8 mouse cellular contexts compared by ENCODE assay signal in genomic region chr9:72169728-72170188, GRCm38 (mm10). TPM values are rescaled to one million over a fixed set of nuclear protein-coding genes. Genes with fewer than 3 reads are reported as not detected.
DNase-seq lines count a peak whose midpoint lies in the region; ATAC-seq and TF ChIP-seq lines count a peak whose summit lies in the region.

No protein-coding gene starts in this region.

- peak overlapping the region; percentile 62 for H3K4me2 ChIP-seq in liver, embryonic 14.5 days (ENCODE audit: low read depth)

- H3K36me3 ChIP-seq in ES-E14 (ENCODE audit: control insufficient read depth, insufficient read depth, low read length, poor library complexity, severe bottlenecking) = no peaks in the 10 kb centered on the region
- H3K36me3 ChIP-seq in liver, embryonic 14.5 days (replicated peaks; ENCODE audit: control insufficient read depth, insufficient read depth, low read depth) = no peaks in the 10 kb centered on the region

- TF ChIP-seq EP300 in liver, embryonic 14.5 days (IDR thresholded peaks at IDR 0.05; ENCODE audit: low read depth) = no peak

- peak overlapping the region; percentile 3 to 43 for H3K4me3 ChIP-seq in ES-E14 (ENCODE audit: insufficient read depth in 1 of 2, low read depth in 1 of 2, low read length in 2 of 2, poor library complexity in 1 of 2, severe bottlenecking in 1 of 2)
- H3K4me3 ChIP-seq in brown adipose tissue, adult 24 weeks (ENCODE audit: insufficient read depth, low read depth, low read length) = peak overlapping the region; percentile 43
- peak overlapping the region; percentile 42 to 59 for H3K4me3 ChIP-seq in liver, embryonic 14.5 days (ENCODE audit: insufficient read depth in 1 of 2, low read depth in 2 of 2, low read length in 2 of 2)

- in situ Hi-C loops in ES-E14 (cut with MboI; ENCODE audit: low sequenced_read_pairs in 2 of 2, unreplicated experiment in 2 of 2) = no loop called here

- no peaks in the 10 kb centered on the region for H3K9me3 ChIP-seq in ES-E14 (ENCODE audit: control insufficient read depth, insufficient read depth, low read depth, low read length)
- no peaks in the 10 kb centered on the region for H3K9me3 ChIP-seq in liver, embryonic 14.5 days (ENCODE audit: control insufficient read depth, low read length)

- 0 out of 2 replicates have a peak, but pooled peaks have one; percentile 37 for ATAC-seq in liver, embryonic 14.5 days (ENCODE audit: insufficient read depth)
- no peak for ATAC-seq in frontal cortex, adult (ENCODE audit: low TSS enrichment)

- peak overlapping the region; percentile 72 for H3K27ac ChIP-seq in ES-E14 (ENCODE audit: insufficient read depth, low read depth, low read length, poor library complexity, severe bottlenecking)
- H3K27ac ChIP-seq in brown adipose tissue, adult 24 weeks (replicated peaks; ENCODE audit: low read depth, low read length) = no peak overlapping the region
- H3K27ac ChIP-seq in liver, embryonic 14.5 days = no peak overlapping the region

- H3K27me3 ChIP-seq in liver, embryonic 14.5 days (ENCODE audit: control insufficient read depth, insufficient read depth, low read length) = no peaks in the 10 kb centered on the region

- TF ChIP-seq CTCF in liver, embryonic 14.5 days (IDR thresholded peaks at IDR 0.05; ENCODE audit: low read depth) = no peak

- 6% methylated on average over 12 of the region's 12 CpGs for WGBS in liver, embryonic 14.5 days (ENCODE audit: insufficient replicate concordance)

- no peak for DNase-seq in ES-E14 (ENCODE audit: low read depth, low spot score)
- peak; percentile 27 to 44 for DNase-seq in gastrocnemius, postnatal 36 days
- DNase-seq in induced T-regulatory cell, adult 2 months (ENCODE audit: low read depth) = peak; percentile 9
- DNase-seq in liver, embryonic 14.5 days (ENCODE audit: low read depth in 3 of 3, low spot score in 3 of 3) = peak in 2 of 3 experiments; percentile 6 to 13
- peak; percentile 7 for DNase-seq in naive thymus-derived CD4-positive, alpha-beta T cell, adult 2 months (ENCODE audit: low read depth)
- no peak for DNase-seq in thymus, postnatal 36 days

- peak overlapping the region; percentile 26; the same call in 1 of the 2 replicates for H3K9ac ChIP-seq in ES-E14 (ENCODE audit: insufficient read depth, low read depth, low read length, poor library complexity, severe bottlenecking)
- peak overlapping the region; percentile 25 for H3K9ac ChIP-seq in liver, embryonic 14.5 days (replicated peaks)

- intact Hi-C loops in gastrocnemius, postnatal 36 days (cut with DNase I) = no loop called here

- H3K4me1 ChIP-seq in ES-E14 (ENCODE audit: control insufficient read depth in 2 of 2, insufficient read depth in 2 of 2, low read length in 2 of 2, poor library complexity in 1 of 2) = peaks cover 0 to 11% of the 10 kb centered on the region in 2 experiments; a peak in 2 of 4 replicates
- peaks cover 3% of the 10 kb centered on the region; the same call in 1 of the 2 replicates for H3K4me1 ChIP-seq in brown adipose tissue, adult 24 weeks (ENCODE audit: control insufficient read depth, insufficient read depth, insufficient read length, low read length)
- H3K4me1 ChIP-seq in liver, embryonic 14.5 days (replicated peaks; ENCODE audit: control insufficient read depth in 2 of 2, insufficient read depth in 2 of 2, low read length in 1 of 2) = no peaks in the 10 kb centered on the region

TF ChIP-seq in ES-E14, 5 proteins besides CTCF, POLR2A, EP300 and RAD21:
- TF ChIP-seq HCFC1 (IDR thresholded peaks at IDR 0.05; ENCODE audit: borderline replicate concordance, insufficient read depth, low read length) (no peak), CHD2 (IDR thresholded peaks at IDR 0.05; ENCODE audit: low read depth, low read length) (no peak), ZNF384 (IDR thresholded peaks at IDR 0.05; ENCODE audit: low read depth, low read length) (no peak), MAFK (IDR thresholded peaks at IDR 0.05; ENCODE audit: insufficient read depth, low read depth, low read length) (no peak), ZC3H11A (IDR thresholded peaks at IDR 0.05; ENCODE audit: borderline replicate concordance, low read depth, low read length) (no peak)

RNA-seq across cellular contexts. Expression of gene Tcf12, which starts 58.1 kb away (rescaled TPM):
- total RNA-seq in ES-E14 (2012; rRNA removed) = 17.3 and 18.2 TPM in 2 replicates
- 27.0 and 32.8 TPM in 2 replicates for polyA plus RNA-seq in brown adipose tissue, adult 24 weeks (2012; ENCODE audit: insufficient read depth, insufficient read length, missing spikeins)
- 10 to 100 TPM; 25.8 to 27.6 TPM for total RNA-seq in gastrocnemius, postnatal 36 days (2021)
- polyA plus RNA-seq in liver, embryonic 14.5 days (2012; rRNA removed) = 11.8 and 12.1 TPM in 2 replicates
- polyA plus RNA-seq in liver, embryonic 14.5 days (2014; fragmentation: Nextera tagmentation; extraction: Ambion mirVana) = 8.8 and 10.7 TPM in 2 replicates

Comparison
In these comparisons a context has a peak if more than half of its experiments do, and no peak if none do; other contexts are left out.
1. DNase-seq: peak in gastrocnemius, postnatal 36 days (2 of 2), induced T-regulatory cell, adult 2 months (single experiment), liver, embryonic 14.5 days (2 of 3) and naive thymus-derived CD4-positive, alpha-beta T cell, adult 2 months (single experiment); none in ES-E14 (single experiment) and thymus, postnatal 36 days (0 of 2).
2. Peak in every context shown above with its lines, with median percentiles within 50 percentile points of each other: H3K4me3 ChIP-seq.